32 mouse cellular contexts compared by ENCODE assay signal in the genomic region with DNA sequence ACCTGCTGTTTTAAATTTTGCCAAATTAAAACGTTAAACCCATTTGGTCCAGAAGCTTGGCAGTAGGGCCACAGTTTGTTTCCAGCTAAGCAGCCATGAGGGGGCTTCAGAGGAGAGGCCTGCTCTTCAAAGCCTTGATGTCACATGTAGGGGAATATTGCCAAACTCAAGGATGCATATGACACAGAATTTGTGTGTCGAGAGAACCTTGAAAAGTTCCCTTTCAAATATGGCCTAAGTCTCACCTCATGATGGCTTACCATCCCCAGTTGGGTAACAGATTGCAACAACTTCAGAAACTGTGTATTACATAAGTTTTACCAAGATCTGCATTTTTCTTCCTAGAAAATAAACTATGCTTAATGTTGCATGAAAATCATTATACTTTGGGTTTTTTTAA. TPM values are rescaled to one million over a fixed set of nuclear protein-coding genes. Genes with fewer than 3 reads are reported as not detected.
DNase-seq lines count a peak whose midpoint lies in the region; ATAC-seq lines count a peak whose summit lies in the region.
"Had no signal": no experiment of that assay in that cellular context is flagged by ENCODE, and none has a peak within 500 bp of the region (broad histone marks: within the 10 kb centered on the region; RNA-seq: fewer than 3 reads in every experiment).

No protein-coding gene starts in this region.

- no peak overlapping the region for H3K4me2 ChIP-seq in liver, embryonic 16.5 days (ENCODE audit: low read depth, low read length)
- no peak overlapping the region for H3K4me2 ChIP-seq in liver, embryonic 11.5 days
- H3K4me2 ChIP-seq: embryonic facial prominence, embryonic 12.5 days; embryonic facial prominence, embryonic 15.5 days; heart, embryonic 12.5 days; heart, embryonic 15.5 days; hindbrain, embryonic 14.5 days had no signal

- H3K36me3 ChIP-seq in liver, embryonic 16.5 days (ENCODE audit: control insufficient read depth, insufficient read depth): no peaks in the 10 kb centered on the region
- no peaks in the 10 kb centered on the region for H3K36me3 ChIP-seq in liver, embryonic 11.5 days (ENCODE audit: control insufficient read depth, insufficient read depth, low read length)
- H3K36me3 ChIP-seq: embryonic facial prominence, embryonic 12.5 days; embryonic facial prominence, embryonic 15.5 days; heart, embryonic 12.5 days; heart, embryonic 15.5 days had no signal

- no peak for DNase-seq in liver, embryonic 11.5 days (ENCODE audit: low spot score)
- DNase-seq in 416B (ENCODE audit: low read depth): peak; percentile 37
- DNase-seq in gastrocnemius, postnatal 25 days: no peak
- DNase-seq in urinary bladder, postnatal 36 days (ENCODE audit: low spot score in 2 of 2): no peak
- DNase-seq: adrenal gland, adult 2 months; adrenal gland, postnatal 14 days; cerebellum, adult 18-20 months; cerebellum, adult 9-10 months; cerebellum, postnatal 25 days; forebrain, postnatal 0 days; gastrocnemius, adult 2 months; gastrocnemius, postnatal 14 days; heart, adult 2 months; heart, postnatal 10 days; heart, postnatal 36 days had no signal

- H3K27ac ChIP-seq in liver, embryonic 16.5 days (ENCODE audit: low read length): peak overlapping the region; percentile 1; the same call in 1 of the 2 replicates
- no peak overlapping the region for H3K27ac ChIP-seq in liver, embryonic 11.5 days (ENCODE audit: low read depth, low read length)
- H3K27ac ChIP-seq: embryonic facial prominence, embryonic 12.5 days; embryonic facial prominence, embryonic 15.5 days; gastrocnemius, adult 2 months; heart, adult 2 months; heart, embryonic 15.5 days; hindbrain, embryonic 14.5 days; hindbrain, postnatal 0 days had no signal

- H3K9me3 ChIP-seq in liver, embryonic 16.5 days (replicated peaks; ENCODE audit: control insufficient read depth, low read length): no peaks in the 10 kb centered on the region
- no peaks in the 10 kb centered on the region for H3K9me3 ChIP-seq in liver, embryonic 11.5 days (ENCODE audit: control insufficient read depth, low read length)
- H3K9me3 ChIP-seq: embryonic facial prominence, embryonic 12.5 days; embryonic facial prominence, embryonic 15.5 days; heart, embryonic 12.5 days; heart, embryonic 15.5 days had no signal

- 75% methylated on average over 2 of the region's 2 CpGs for WGBS in liver, embryonic 16.5 days (ENCODE audit: insufficient replicate concordance)
- WGBS in liver, embryonic 11.5 days: 76% methylated on average over 2 of the region's 2 CpGs

- ATAC-seq in liver, embryonic 16.5 days (ENCODE audit: low read depth): no peak
- ATAC-seq in liver, embryonic 11.5 days (replicated peaks; ENCODE audit: low FRiP score): no peak
- peak; percentile 93 for ATAC-seq in granulocyte monocyte progenitor cell, adult 5-6 weeks (replicated peaks; ENCODE audit: poor library complexity, severe bottlenecking)
- ATAC-seq in megakaryocyte progenitor cell, adult 5-6 weeks (replicated peaks; ENCODE audit: poor library complexity): peak; percentile 86
- ATAC-seq: CD4-positive, CD25-positive, alpha-beta regulatory T cell, adult 4 months; forebrain, embryonic 14.5 days; forebrain, postnatal 0 days; hindbrain, postnatal 0 days; inflammation-experienced regulatory T-cells, adult 6 months had no signal

- H3K4me1 ChIP-seq in liver, embryonic 16.5 days (ENCODE audit: control insufficient read depth, low read depth, low read length): no peaks in the 10 kb centered on the region
- no peaks in the 10 kb centered on the region for H3K4me1 ChIP-seq in liver, embryonic 11.5 days (replicated peaks; ENCODE audit: control insufficient read depth, insufficient read depth, low read length)
- H3K4me1 ChIP-seq: embryonic facial prominence, embryonic 12.5 days; embryonic facial prominence, embryonic 15.5 days; heart, embryonic 12.5 days; heart, embryonic 15.5 days had no signal

- H3K4me3 ChIP-seq in liver, embryonic 16.5 days (ENCODE audit: low read depth, low read length): no peak overlapping the region
- no peak overlapping the region for H3K4me3 ChIP-seq in liver, embryonic 11.5 days (ENCODE audit: low read depth, low read length)
- H3K4me3 ChIP-seq: embryonic facial prominence, embryonic 12.5 days; embryonic facial prominence, embryonic 15.5 days; gastrocnemius, adult 2 months; heart, adult 2 months; heart, embryonic 12.5 days; heart, embryonic 15.5 days had no signal

- no peaks in the 10 kb centered on the region for H3K27me3 ChIP-seq in liver, embryonic 16.5 days (ENCODE audit: control insufficient read depth, insufficient read depth, low read depth, low read length)
- no peaks in the 10 kb centered on the region for H3K27me3 ChIP-seq in liver, embryonic 11.5 days (replicated peaks; ENCODE audit: control insufficient read depth, insufficient read depth, low read length)
- H3K27me3 ChIP-seq: embryonic facial prominence, embryonic 12.5 days; embryonic facial prominence, embryonic 15.5 days; heart, embryonic 12.5 days; heart, embryonic 15.5 days had no signal

- no peak overlapping the region for H3K9ac ChIP-seq in liver, embryonic 16.5 days (ENCODE audit: low read depth, low read length)
- H3K9ac ChIP-seq in liver, embryonic 11.5 days (ENCODE audit: low read depth, low read length): no peak overlapping the region
- H3K9ac ChIP-seq: embryonic facial prominence, embryonic 12.5 days; embryonic facial prominence, embryonic 15.5 days; forebrain, postnatal 0 days; heart, embryonic 12.5 days; heart, embryonic 15.5 days; hindbrain, embryonic 14.5 days had no signal

RNA-seq across cellular contexts. Expression of a gene that starts 5.4 kb away (rescaled TPM):
- 20.9 and 21.2 TPM in 2 replicates for polyA plus RNA-seq in liver, embryonic 16.5 days (2015; fragmentation: Nextera tagmentation; extraction: Ambion mirVana)
- polyA plus RNA-seq in liver, embryonic 11.5 days (2014; fragmentation: Nextera tagmentation; extraction: Ambion mirVana): 36.5 and 40.3 TPM in 2 replicates
- total RNA-seq in granulocyte monocyte progenitor cell, adult 5-6 weeks (2014; fragmentation: Nextera tagmentation): 31.2 and 47.8 TPM in 2 replicates
- 46.3 and 61.3 TPM in 2 replicates for total RNA-seq in granulocyte monocyte progenitor cell, adult 5-6 weeks (2017)
- 34.7 and 37.2 TPM in 2 replicates for total RNA-seq in megakaryocyte progenitor cell, adult 5-6 weeks (2015)
- total RNA-seq in megakaryocyte progenitor cell, adult 5-6 weeks (2017): 35.6 and 47.4 TPM in 2 replicates
- total RNA-seq in gastrocnemius, postnatal 25 days (2021): 10 to 100 TPM; 26.6 to 27.4 TPM

RNA-seq across cellular contexts. Expression of a gene that starts 8.2 kb away (rescaled TPM):
- 1.6 and 1.8 TPM in 2 replicates for polyA plus RNA-seq in liver, embryonic 16.5 days (2015; fragmentation: Nextera tagmentation; extraction: Ambion mirVana)
- 0.36 TPM in 1 of 2 replicates, not detected in the other for polyA plus RNA-seq in liver, embryonic 11.5 days (2014; fragmentation: Nextera tagmentation; extraction: Ambion mirVana)
- 1.8 TPM in 1 of 2 replicates, not detected in the other for total RNA-seq in granulocyte monocyte progenitor cell, adult 5-6 weeks (2014; fragmentation: Nextera tagmentation)
- 0.46 and 1.0 TPM in 2 replicates for total RNA-seq in granulocyte monocyte progenitor cell, adult 5-6 weeks (2017)
- total RNA-seq in megakaryocyte progenitor cell, adult 5-6 weeks (2015): 0.37 and 1.1 TPM in 2 replicates
- total RNA-seq in megakaryocyte progenitor cell, adult 5-6 weeks (2017): 1.9 and 2.8 TPM in 2 replicates
- total RNA-seq in gastrocnemius, postnatal 25 days (2021): under 1 TPM in 1 of 2 experiments, not detected in 1; 0.21 TPM
- total RNA-seq: common myeloid progenitor, adult 5-6 weeks; hindbrain, postnatal 0 days; MEL had no signal
- polyA plus RNA-seq: C2C12; CD4-positive, CD25-positive, alpha-beta regulatory T cell, adult 4 months; forebrain, embryonic 11.5 days; forebrain, embryonic 14.5 days; hindbrain, embryonic 11.5 days; hindbrain, embryonic 14.5 days had no signal

RNA-seq across cellular contexts. Expression of a gene that starts 41.5 kb away (rescaled TPM):
- polyA plus RNA-seq in liver, embryonic 16.5 days (2015; fragmentation: Nextera tagmentation; extraction: Ambion mirVana): 15.3 and 16.6 TPM in 2 replicates
- polyA plus RNA-seq in liver, embryonic 11.5 days (2014; fragmentation: Nextera tagmentation; extraction: Ambion mirVana): 22.0 and 25.0 TPM in 2 replicates
- total RNA-seq in granulocyte monocyte progenitor cell, adult 5-6 weeks (2014; fragmentation: Nextera tagmentation): not detected in 2 replicates
- total RNA-seq in granulocyte monocyte progenitor cell, adult 5-6 weeks (2017): 0.26 TPM in 1 of 2 replicates, not detected in the other
- 0.22 TPM in 1 of 2 replicates, not detected in the other for total RNA-seq in megakaryocyte progenitor cell, adult 5-6 weeks (2015)
- 0.10 TPM in 1 of 2 replicates, not detected in the other for total RNA-seq in megakaryocyte progenitor cell, adult 5-6 weeks (2017)
- 1 to 10 TPM; 2.9 to 3.3 TPM for total RNA-seq in gastrocnemius, postnatal 25 days (2021)
- total RNA-seq: MEL had no signal

Comparison
In these comparisons a context has a peak if more than half of its experiments do, and no peak if none do; other contexts are left out.
1. ATAC-seq: peak in granulocyte monocyte progenitor cell, adult 5-6 weeks (single experiment) and megakaryocyte progenitor cell, adult 5-6 weeks (single experiment); none in liver, embryonic 16.5 days (single experiment) and liver, embryonic 11.5 days (single experiment).